Mouse (Mus musculus): ENCODE measurements around the gene S100a4.

S100a4 gene

GRCm38 (mm10) chr3:90603623-90604022 lies at the start of gene S100a4:
TSS of gene S100a4 (plus strand) at chr3:90603771.
- peak; percentile 83 for DNase-seq (ENCODE audit: extremely low read depth, insufficient read length, low spot score)

- DNase-seq (ENCODE audit: extremely low read depth, insufficient read length, low spot score), result peak; percentile 23
Measured at GRCm38 (mm10) chr3:90555954-90556353, 47.6 kb upstream of the S100a4 start.

GRCm38 (mm10) chr3:90560008-90560628 lies 43.5 kb upstream of the S100a4 start, which contains the start of gene S100a3:
TSS of gene S100a3 (plus strand) at chr3:90560578.
- DNase-seq (ENCODE audit: extremely low read depth, insufficient read length, low spot score), result no peak

GRCm38 (mm10) chr3:90574691-90575090 lies 28.9 kb upstream of the S100a4 start:
- DNase-seq (ENCODE audit: extremely low read depth, insufficient read length, low spot score), result peak; percentile 71

GRCm38 (mm10) chr3:90575320-90575719 lies 28.3 kb upstream of the S100a4 start:
- peak; percentile 41 for DNase-seq (ENCODE audit: extremely low read depth, insufficient read length, low spot score)

GRCm38 (mm10) chr3:90576351-90577001 lies 27.1 kb upstream of the S100a4 start:
- DNase-seq (ENCODE audit: extremely low read depth, insufficient read length, low spot score), result no peak

- peak; percentile 40 for DNase-seq (ENCODE audit: extremely low read depth, insufficient read length, low spot score)
Measured at GRCm38 (mm10) chr3:90579433-90579832, 24.1 kb upstream of the S100a4 start.

- DNase-seq (ENCODE audit: extremely low read depth, insufficient read length, low spot score), result no peak
Measured at GRCm38 (mm10) chr3:90581141-90581540, 22.4 kb upstream of the S100a4 start.

GRCm38 (mm10) chr3:90582156-90582555 lies 21.4 kb upstream of the S100a4 start:
- DNase-seq (ENCODE audit: extremely low read depth, insufficient read length, low spot score), result no peak

GRCm38 (mm10) chr3:90582556-90582955 lies 21.0 kb upstream of the S100a4 start:
- no peak for DNase-seq (ENCODE audit: extremely low read depth, insufficient read length, low spot score)

- peak; percentile 75 for DNase-seq (ENCODE audit: extremely low read depth, insufficient read length, low spot score)
Measured at GRCm38 (mm10) chr3:90583893-90584292, 19.7 kb upstream of the S100a4 start.

GRCm38 (mm10) chr3:90585595-90585994 lies 18.0 kb upstream of the S100a4 start:
- peak; percentile 72 for DNase-seq (ENCODE audit: extremely low read depth, insufficient read length, low spot score)

- peak; percentile 72 for DNase-seq (ENCODE audit: extremely low read depth, insufficient read length, low spot score)
Measured at GRCm38 (mm10) chr3:90586016-90586643, 17.4 kb upstream of the S100a4 start.

GRCm38 (mm10) chr3:90586906-90587305 lies 16.7 kb upstream of the S100a4 start:
- DNase-seq (ENCODE audit: extremely low read depth, insufficient read length, low spot score), result peak; percentile 98

GRCm38 (mm10) chr3:90587361-90588101 lies 16.0 kb upstream of the S100a4 start:
- peak; percentile 88 for DNase-seq (ENCODE audit: extremely low read depth, insufficient read length, low spot score)

- peak; percentile 53 for DNase-seq (ENCODE audit: extremely low read depth, insufficient read length, low spot score)
Measured at GRCm38 (mm10) chr3:90589390-90589789, 14.2 kb upstream of the S100a4 start.

- no peak for DNase-seq (ENCODE audit: extremely low read depth, insufficient read length, low spot score)
Measured at GRCm38 (mm10) chr3:90589947-90590346, 13.6 kb upstream of the S100a4 start, which contains the start of gene S100a2. TSS of gene S100a2 (plus strand) at chr3:90590247.

- no peak for DNase-seq (ENCODE audit: extremely low read depth, insufficient read length, low spot score)
Measured at GRCm38 (mm10) chr3:90594466-90594865, 9.1 kb upstream of the S100a4 start.

- DNase-seq (ENCODE audit: extremely low read depth, insufficient read length, low spot score), result no peak
Measured at GRCm38 (mm10) chr3:90595556-90595955, 8.0 kb upstream of the S100a4 start.

GRCm38 (mm10) chr3:90596810-90597209 lies 6.8 kb upstream of the S100a4 start:
- no peak for DNase-seq (ENCODE audit: extremely low read depth, insufficient read length, low spot score)

GRCm38 (mm10) chr3:90597736-90598135 lies 5.8 kb upstream of the S100a4 start:
- no peak for DNase-seq (ENCODE audit: extremely low read depth, insufficient read length, low spot score)
